Mouse (Mus musculus) MEL (cell line): Measurements from ENCODE around the gene Cyp26b1. TPM values are rescaled to one million over a fixed set of nuclear protein-coding genes. Genes with fewer than 3 reads are reported as not detected.

Source experiments
- DNase-seq: peaks from one replicate; pipeline ENCODE4 v3.0.0; 2011; ENCODE audit warnings: low read depth, low spot score
- H3K27ac ChIP-seq: 2 replicates; pipeline ENCODE4 v1.5.1; 2012; ENCODE audit warnings: low read depth, mild to moderate bottlenecking, control low read depth, low read length, moderate library complexity; ENCODE audit not compliant: control insufficient read depth
- H3K27me3 ChIP-seq, 2 experiments: fragments of 150-350 bp in 1 of 2; sonication (generic) in 1 of 2; 2 replicates each; pipeline ENCODE4 v1.6.1; 2012; ENCODE audit warnings: low read length in 2 of 2, mild to moderate bottlenecking in 2 of 2, improper control_type of control experiment in 1 of 2, moderate library complexity in 1 of 2; ENCODE audit not compliant: insufficient read depth in 2 of 2, control insufficient read depth in 1 of 2
- H3K36me3 ChIP-seq, 2 experiments: 2 replicates each; pipeline ENCODE4 v1.6.1; 2012 to 2014; ENCODE audit warnings: low read length in 2 of 2, improper control_type of control experiment in 1 of 2, inconsistent platforms in 1 of 2, mild to moderate bottlenecking in 1 of 2; ENCODE audit not compliant: insufficient read depth in 2 of 2, control insufficient read depth in 1 of 2
- H3K4me1 ChIP-seq, 2 experiments: fragments of 150-350 bp in 1 of 2; sonication (generic) in 1 of 2; 2 replicates each; pipeline ENCODE4 v1.6.1; 2012; ENCODE audit warnings: low read length in 2 of 2, improper control_type of control experiment in 1 of 2, mild to moderate bottlenecking in 1 of 2; ENCODE audit not compliant: insufficient read depth in 2 of 2, control insufficient read depth in 1 of 2
- H3K4me3 ChIP-seq, 2 experiments: fragments of 150-350 bp in 1 of 2; sonication (generic) in 1 of 2; 2 replicates each; pipeline ENCODE4 v1.5.1; 2012; ENCODE audit warnings: low read depth in 2 of 2, low read length in 2 of 2, mild to moderate bottlenecking in 2 of 2, moderate library complexity in 2 of 2, control low read depth in 1 of 2, improper control_type of control experiment in 1 of 2; ENCODE audit not compliant: control insufficient read depth in 1 of 2, insufficient read depth in 1 of 2
- H3K79me2 ChIP-seq: 2 replicates; pipeline ENCODE4 v1.6.1; 2012; ENCODE audit warnings: mild to moderate bottlenecking, low read length, moderate library complexity; ENCODE audit not compliant: control insufficient read depth, poor library complexity, insufficient read depth
- H3K9ac ChIP-seq: 2 replicates; pipeline ENCODE4 v1.6.1; 2012; ENCODE audit warnings: low read depth, mild to moderate bottlenecking, control low read depth, low read length, moderate library complexity; ENCODE audit not compliant: control insufficient read depth, poor library complexity, severe bottlenecking
- H3K9me3 ChIP-seq: fragments of 150-350 bp; sonication (generic); replicated peaks from 2 replicates; pipeline ENCODE4 v1.6.1; 2012; ENCODE audit warnings: mild to moderate bottlenecking, low read length, improper control_type of control experiment, moderate library complexity; ENCODE audit not compliant: insufficient read depth
- BHLHE40 ChIP-seq: IDR thresholded peaks from 2 replicates; pipeline ENCODE4 v1.6.1; 2012; ENCODE audit warnings: low read depth, mild to moderate bottlenecking, inconsistent platforms, low read length, improper control_type of control experiment, borderline replicate concordance
- CHD1 ChIP-seq: IDR thresholded peaks from 2 replicates; pipeline ENCODE4 v1.6.1; 2012; ENCODE audit warnings: low read depth, mild to moderate bottlenecking, inconsistent platforms, low read length, improper control_type of control experiment
- CTCF ChIP-seq, 3 experiments: IDR thresholded peaks in 2 of 3; conservative IDR thresholded peaks in 1 of 3; 2 replicates each; pipeline ENCODE4 v1.5.1; 2011 to 2012; ENCODE audit warnings: low read length in 3 of 3, low read depth in 2 of 3, mild to moderate bottlenecking in 2 of 3, improper control_type of control experiment in 1 of 3, inconsistent platforms in 1 of 3, mixed read lengths in 1 of 3, moderate library complexity in 1 of 3; ENCODE audit not compliant: control insufficient read depth in 1 of 3, insufficient read depth in 1 of 3, poor library complexity in 1 of 3, severe bottlenecking in 1 of 3
- E2F4 ChIP-seq: IDR thresholded peaks from 2 replicates; pipeline ENCODE4 v1.6.1; 2011; ENCODE audit warnings: low read depth, low read length, improper control_type of control experiment, borderline replicate concordance
- GATA1 ChIP-seq: IDR thresholded peaks from 2 replicates; pipeline ENCODE4 v1.6.1; 2011; ENCODE audit warnings: low read depth, low read length, improper control_type of control experiment
- KAT2A ChIP-seq: conservative IDR thresholded peaks from 2 replicates; pipeline ENCODE4 v1.6.1; 2012; ENCODE audit warnings: low read depth, low read length, improper control_type of control experiment, inconsistent platforms
- MAFK ChIP-seq: IDR thresholded peaks from 2 replicates; pipeline ENCODE4 v1.6.1; 2011; ENCODE audit warnings: low read depth, mild to moderate bottlenecking, low read length, improper control_type of control experiment, borderline replicate concordance
- MAX ChIP-seq: IDR thresholded peaks from 2 replicates; pipeline ENCODE4 v1.6.1; 2011; ENCODE audit warnings: low read length, improper control_type of control experiment
- MAZ ChIP-seq: IDR thresholded peaks from 2 replicates; pipeline ENCODE4 v1.6.1; 2012; ENCODE audit warnings: low read depth, mild to moderate bottlenecking, inconsistent platforms, low read length, improper control_type of control experiment
- MEF2A ChIP-seq: IDR thresholded peaks from 2 replicates; pipeline ENCODE4 v1.6.1; 2014; ENCODE audit warnings: low read depth, mild to moderate bottlenecking, inconsistent platforms, low read length, improper control_type of control experiment; ENCODE audit not compliant: poor library complexity, insufficient replicate concordance, severe bottlenecking; ENCODE audit errors: extremely low read depth
- MXI1 ChIP-seq: IDR thresholded peaks from 2 replicates; pipeline ENCODE4 v1.6.1; 2011; ENCODE audit warnings: mild to moderate bottlenecking, low read depth, low read length, improper control_type of control experiment
- MYB ChIP-seq: IDR thresholded peaks from 2 replicates; pipeline ENCODE4 v1.6.1; 2011; ENCODE audit warnings: mild to moderate bottlenecking, low read depth, low read length, improper control_type of control experiment
- MYC ChIP-seq: IDR thresholded peaks from 2 replicates; pipeline ENCODE4 v1.6.1; 2011; ENCODE audit warnings: low read depth, mild to moderate bottlenecking, low read length, improper control_type of control experiment, moderate library complexity
- POLR2A ChIP-seq, 2 experiments: IDR thresholded peaks; 2 replicates each; pipeline ENCODE4 v1.6.1; 2011 to 2012; ENCODE audit warnings: low read length in 2 of 2, mild to moderate bottlenecking in 2 of 2, control low read depth in 1 of 2, improper control_type of control experiment in 1 of 2, low read depth in 1 of 2, moderate library complexity in 1 of 2; ENCODE audit not compliant: control insufficient read depth in 1 of 2, insufficient read depth in 1 of 2, poor library complexity in 1 of 2
- SIN3A ChIP-seq: IDR thresholded peaks from 2 replicates; pipeline ENCODE4 v1.6.1; 2012; ENCODE audit warnings: low read length, improper control_type of control experiment, inconsistent platforms
- USF2 ChIP-seq, 2 experiments: IDR thresholded peaks; 2 replicates each; pipeline ENCODE4 v1.6.1; 2011 to 2012; ENCODE audit warnings: improper control_type of control experiment in 2 of 2, low read length in 2 of 2, borderline replicate concordance in 1 of 2, inconsistent platforms in 1 of 2, low read depth in 1 of 2, mild to moderate bottlenecking in 1 of 2; ENCODE audit not compliant: insufficient read depth in 1 of 2
- ZMIZ1 ChIP-seq: IDR thresholded peaks from 2 replicates; pipeline ENCODE4 v1.6.1; 2012; ENCODE audit warnings: low read depth, mild to moderate bottlenecking, inconsistent platforms, low read length, improper control_type of control experiment, moderate library complexity
- polyA plus RNA-seq, 2 experiments: library from polyadenylated mRNA; stranded (reverse) in 1 of 2; unstranded in 1 of 2; fragments of >175 nt in 1 of 2; fragments of >200 nt in 1 of 2; gene quantifications; 2 replicates each; pipeline versions ENCODE4 v1.2.1 to v1.2.4; 2012; ENCODE audit warnings: low replicate concordance in 2 of 2, low read depth in 1 of 2; ENCODE audit not compliant: insufficient read length in 2 of 2, insufficient read depth in 1 of 2, missing spikeins in 1 of 2
- total RNA-seq: library from RNA; depleted of rRNA; stranded (reverse); fragments of 300-350 nt; gene quantifications from 2 replicates; pipeline ENCODE4 v1.2.3, GENCODE M21; 2012

Cyp26b1 gene
- total and polyA plus RNA-seq, 3 experiments, result not detected

- H3K9ac ChIP-seq, result no peak overlapping the region
- no peak for DNase-seq
- H3K36me3 ChIP-seq, result no peaks in the 10 kb centered on the region
- no peaks in the 10 kb centered on the region for H3K9me3 ChIP-seq
- H3K27ac ChIP-seq, result no peak overlapping the region
- TF ChIP-seq CTCF (IDR thresholded peaks at IDR 0.05 in 2 of 3, conservative IDR thresholded peaks at IDR 0.05 in 1 of 3; ENCODE audit: control insufficient read depth in 1 of 3, insufficient read depth in 1 of 3, low read depth in 2 of 3, low read length in 3 of 3, poor library complexity in 1 of 3, severe bottlenecking in 1 of 3), result no peak
- H3K4me3 ChIP-seq, result no peak overlapping the region
- no peaks in the 10 kb centered on the region for H3K79me2 ChIP-seq
- H3K27me3 ChIP-seq, result no peaks in the 10 kb centered on the region
- no peaks in the 10 kb centered on the region for H3K4me1 ChIP-seq
These were observed 25.5 kb upstream of the Cyp26b1 start for GRCm38 (mm10) chr6:84619166-84619565.

GRCm38 (mm10) chr6:84617051-84617450 lies 23.3 kb upstream of the Cyp26b1 start:
- H3K36me3 ChIP-seq, result no peaks in the 10 kb centered on the region
- no peaks in the 10 kb centered on the region for H3K79me2 ChIP-seq
- H3K4me1 ChIP-seq, result no peaks in the 10 kb centered on the region
- H3K27ac ChIP-seq, result no peak overlapping the region
- H3K9me3 ChIP-seq, result no peaks in the 10 kb centered on the region
- H3K4me3 ChIP-seq, result no peak overlapping the region
- DNase-seq, result no peak
- TF ChIP-seq MEF2A (no peak), CHD1 (no peak), BHLHE40 (no peak), MYC (no peak), E2F4 (no peak), POLR2A (IDR thresholded peaks at IDR 0.05; ENCODE audit: control insufficient read depth in 1 of 2, insufficient read depth in 1 of 2, low read depth in 1 of 2, low read length in 2 of 2, poor library complexity in 1 of 2) (no peak), GATA1 (no peak), CTCF (IDR thresholded peaks at IDR 0.05 in 2 of 3, conservative IDR thresholded peaks at IDR 0.05 in 1 of 3; ENCODE audit: control insufficient read depth in 1 of 3, insufficient read depth in 1 of 3, low read depth in 2 of 3, low read length in 3 of 3, poor library complexity in 1 of 3, severe bottlenecking in 1 of 3) (no peak), SIN3A (no peak), MYB (no peak), MXI1 (no peak), ZMIZ1 (no peak), MAX (no peak), KAT2A (no peak), MAZ (no peak), USF2 (IDR thresholded peaks at IDR 0.05; ENCODE audit: borderline replicate concordance in 1 of 2, insufficient read depth in 1 of 2, low read depth in 1 of 2, low read length in 2 of 2) (no peak), MAFK (no peak)
- no peaks in the 10 kb centered on the region for H3K27me3 ChIP-seq
- no peak overlapping the region for H3K9ac ChIP-seq
